Mouse (Mus musculus) midbrain, embryonic 10.5 days (tissue): ENCODE measurements around the gene Cys1. TPM values are rescaled to one million over a fixed set of nuclear protein-coding genes. Genes with fewer than 3 reads are reported as not detected.

Experiments used
- DNase-seq: peaks from one replicate; pipeline ENCODE4 v3.0.0-alpha.2; 2017; ENCODE audit warnings: low spot score
- H3K27ac ChIP-seq: fragments of 300-500 bp; sonication (generic); replicated peaks from 2 replicates; pipeline ENCODE4 v1.5.1; 2016; ENCODE audit warnings: mild to moderate bottlenecking
- H3K27me3 ChIP-seq: fragments of 300-500 bp; sonication (generic); 2 replicates; pipeline ENCODE4 v1.6.1; 2016; ENCODE audit warnings: low read depth, mild to moderate bottlenecking; ENCODE audit not compliant: poor library complexity, severe bottlenecking
- H3K36me3 ChIP-seq: fragments of 300-500 bp; sonication (generic); 2 replicates; pipeline ENCODE4 v1.6.1; 2016; ENCODE audit warnings: mild to moderate bottlenecking, moderate library complexity
- H3K4me1 ChIP-seq: fragments of 300-500 bp; sonication (generic); 2 replicates; pipeline ENCODE4 v1.6.1; 2016
- H3K4me3 ChIP-seq: fragments of 300-500 bp; sonication (generic); 2 replicates; pipeline ENCODE4 v1.5.1; 2016; ENCODE audit warnings: mild to moderate bottlenecking, moderate library complexity
- H3K9me3 ChIP-seq: fragments of 300-500 bp; sonication (generic); replicated peaks from 2 replicates; pipeline ENCODE4 v1.6.1; 2016; ENCODE audit warnings: mild to moderate bottlenecking
- WGBS: fragments of 180-500 bp; shearing (Covaris S2); methylation state at CpG from one replicate; pipeline ENCODE4 v1.1.7; 2016; 5-methylcytosine and 5-hydroxymethylcytosine counted together
- polyA plus RNA-seq: library from polyadenylated mRNA; unstranded; fragments of >200 nt; fragmentation: Nextera tagmentation; extraction: Ambion mirVana; gene quantifications from 2 replicates; pipeline ENCODE4 v1.2.1, GENCODE M21; 2016

The Cys1 gene
- polyA plus RNA-seq: 0.39 and 0.49 TPM in 2 replicates

- no peak for DNase-seq
- peak within 1 kb of the TSS; percentile 77 for H3K27ac ChIP-seq
- H3K36me3 ChIP-seq: no peaks in the 10 kb centered on the region
- WGBS: under 1% methylated on average over 20 of the region's 20 CpGs
- H3K4me1 ChIP-seq: peaks cover 21% of the 10 kb centered on the region
- H3K9me3 ChIP-seq: no peaks in the 10 kb centered on the region
- H3K27me3 ChIP-seq: peaks cover 77% of the 10 kb centered on the region
- peak within 1 kb of the TSS; percentile 64 for H3K4me3 ChIP-seq
Measured at GRCm38 (mm10) chr12:24681286-24682023, at the start of gene Cys1. TSS of gene Cys1 (minus strand) at chr12:24681813.

GRCm38 (mm10) chr12:24724369-24724768, 42.8 kb upstream of the Cys1 start:
- peak; percentile 34 for DNase-seq
- H3K27me3 ChIP-seq: no peaks in the 10 kb centered on the region
- no peaks in the 10 kb centered on the region for H3K36me3 ChIP-seq
- peaks cover 14% of the 10 kb centered on the region; the same call in 1 of the 2 replicates for H3K9me3 ChIP-seq
- peaks cover 11% of the 10 kb centered on the region for H3K4me1 ChIP-seq
- WGBS: 42% methylated on average over 2 of the region's 2 CpGs
- no peak overlapping the region for H3K4me3 ChIP-seq
- H3K27ac ChIP-seq: peak overlapping the region; percentile 67

- Histone ChIP-seq H3K36me3 (no peaks in the 10 kb centered on the region), H3K4me1 (peaks cover 11% of the 10 kb centered on the region), H3K27ac (peak overlapping the region; percentile 67), H3K9me3 (peaks cover 9% of the 10 kb centered on the region; the same call in 1 of the 2 replicates), H3K4me3 (no peak overlapping the region), H3K27me3 (no peaks in the 10 kb centered on the region)
- no peak for DNase-seq
- 82% methylated on average over 4 of the region's 4 CpGs for WGBS
Measured at GRCm38 (mm10) chr12:24723859-24724258, 42.2 kb upstream of the Cys1 start.

- Histone ChIP-seq H3K4me1 (peaks cover 11% of the 10 kb centered on the region), H3K4me3 (no peak overlapping the region), H3K36me3 (no peaks in the 10 kb centered on the region), H3K9me3 (peaks cover 8% of the 10 kb centered on the region; the same call in 1 of the 2 replicates), H3K27ac (no peak overlapping the region), H3K27me3 (no peaks in the 10 kb centered on the region)
- 59% methylated on average over 2 of the region's 2 CpGs for WGBS
- no peak for DNase-seq
Measured at GRCm38 (mm10) chr12:24723434-24723833, 41.8 kb upstream of the Cys1 start.

DNA sequence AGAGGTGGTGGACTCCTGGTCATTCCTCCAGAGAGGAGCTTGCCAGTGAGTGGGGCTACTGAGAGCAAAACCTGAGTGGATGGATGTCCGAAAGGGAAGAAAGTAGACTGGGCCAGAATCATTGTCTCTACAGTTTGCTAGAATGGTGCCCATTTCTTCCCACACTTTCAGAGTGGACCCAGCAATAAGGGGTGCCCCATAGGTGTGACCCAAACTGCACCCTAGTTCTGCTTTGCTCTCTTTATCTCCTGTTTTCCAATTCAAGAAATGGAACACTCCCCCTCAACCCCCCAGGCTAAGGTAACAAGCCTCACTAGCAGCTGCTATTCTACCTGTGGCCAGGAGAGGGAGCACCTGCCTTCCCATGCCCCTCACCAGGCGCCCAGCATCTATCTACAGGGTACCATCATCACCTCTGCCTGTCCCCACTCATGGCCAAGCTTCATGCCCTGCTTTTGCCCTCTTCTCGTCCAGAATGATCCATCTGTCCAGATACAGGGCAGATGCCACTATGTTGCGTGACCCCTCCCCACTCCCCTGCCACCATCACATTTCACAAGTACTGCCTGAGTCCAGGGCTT, 35.2 kb upstream of the Cys1 start:
- Histone ChIP-seq H3K27ac (no peak overlapping the region), H3K4me3 (no peak overlapping the region), H3K36me3 (peaks cover 36% of the 10 kb centered on the region), H3K4me1 (peaks cover 21% of the 10 kb centered on the region), H3K9me3 (no peaks in the 10 kb centered on the region), H3K27me3 (no peaks in the 10 kb centered on the region)
- WGBS: 51% methylated on average over 4 of the region's 4 CpGs
- peak; percentile 58 for DNase-seq

- Histone ChIP-seq H3K36me3 (peaks cover 51% of the 10 kb centered on the region), H3K27me3 (no peaks in the 10 kb centered on the region), H3K27ac (no peak overlapping the region), H3K4me1 (peaks cover 35% of the 10 kb centered on the region), H3K9me3 (no peaks in the 10 kb centered on the region), H3K4me3 (no peak overlapping the region)
- no peak for DNase-seq
- WGBS: 87% methylated on average over 2 of the region's 2 CpGs
Measured at GRCm38 (mm10) chr12:24715268-24715896, 33.8 kb upstream of the Cys1 start.

- Histone ChIP-seq H3K36me3 (peaks cover 57% of the 10 kb centered on the region), H3K4me3 (no peak overlapping the region), H3K9me3 (no peaks in the 10 kb centered on the region), H3K4me1 (peaks cover 41% of the 10 kb centered on the region), H3K27ac (no peak overlapping the region), H3K27me3 (no peaks in the 10 kb centered on the region)
- DNase-seq: no peak
- WGBS: 74% methylated on average over 5 of the region's 5 CpGs
Measured at GRCm38 (mm10) chr12:24714579-24715255, 33.1 kb upstream of the Cys1 start.

GRCm38 (mm10) chr12:24712396-24712795, 30.8 kb upstream of the Cys1 start:
- no peak overlapping the region for H3K27ac ChIP-seq
- WGBS: 92% methylated on average over 8 of the region's 8 CpGs
- no peak for DNase-seq
- H3K4me3 ChIP-seq: peak overlapping the region; percentile 98
- H3K27me3 ChIP-seq: no peaks in the 10 kb centered on the region
- H3K36me3 ChIP-seq: peaks cover 66% of the 10 kb centered on the region
- peaks cover 48% of the 10 kb centered on the region for H3K4me1 ChIP-seq
- H3K9me3 ChIP-seq: no peaks in the 10 kb centered on the region

DNA sequence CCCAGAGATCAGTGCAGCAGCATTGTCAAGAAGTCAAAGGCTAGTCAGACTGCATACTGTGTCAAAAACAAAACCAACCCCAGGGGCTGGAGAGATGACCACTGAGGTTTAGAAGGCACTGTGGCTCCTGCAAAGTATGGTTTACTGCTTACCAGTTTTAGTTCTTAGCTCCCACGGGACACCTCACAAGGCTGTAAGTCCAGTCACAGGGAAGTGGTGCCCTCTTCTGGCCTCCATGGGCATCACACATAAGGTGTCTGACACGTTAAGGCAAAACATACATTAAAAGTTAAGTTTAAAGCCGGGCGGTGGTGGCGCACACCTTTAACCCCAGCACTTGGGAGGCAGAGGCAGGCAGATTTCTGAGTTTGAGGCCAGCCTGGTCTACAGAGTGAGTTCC, 29.1 kb upstream of the Cys1 start:
- peaks cover 66% of the 10 kb centered on the region for H3K36me3 ChIP-seq
- peaks cover 58% of the 10 kb centered on the region for H3K4me1 ChIP-seq
- no peaks in the 10 kb centered on the region for H3K27me3 ChIP-seq
- peak; percentile 53 for DNase-seq
- WGBS: 76% methylated on average over 5 of the region's 5 CpGs
- H3K27ac ChIP-seq: peak overlapping the region; percentile 53; the same call in 1 of the 2 replicates
- no peaks in the 10 kb centered on the region for H3K9me3 ChIP-seq
- H3K4me3 ChIP-seq: peak overlapping the region; percentile 98

DNA sequence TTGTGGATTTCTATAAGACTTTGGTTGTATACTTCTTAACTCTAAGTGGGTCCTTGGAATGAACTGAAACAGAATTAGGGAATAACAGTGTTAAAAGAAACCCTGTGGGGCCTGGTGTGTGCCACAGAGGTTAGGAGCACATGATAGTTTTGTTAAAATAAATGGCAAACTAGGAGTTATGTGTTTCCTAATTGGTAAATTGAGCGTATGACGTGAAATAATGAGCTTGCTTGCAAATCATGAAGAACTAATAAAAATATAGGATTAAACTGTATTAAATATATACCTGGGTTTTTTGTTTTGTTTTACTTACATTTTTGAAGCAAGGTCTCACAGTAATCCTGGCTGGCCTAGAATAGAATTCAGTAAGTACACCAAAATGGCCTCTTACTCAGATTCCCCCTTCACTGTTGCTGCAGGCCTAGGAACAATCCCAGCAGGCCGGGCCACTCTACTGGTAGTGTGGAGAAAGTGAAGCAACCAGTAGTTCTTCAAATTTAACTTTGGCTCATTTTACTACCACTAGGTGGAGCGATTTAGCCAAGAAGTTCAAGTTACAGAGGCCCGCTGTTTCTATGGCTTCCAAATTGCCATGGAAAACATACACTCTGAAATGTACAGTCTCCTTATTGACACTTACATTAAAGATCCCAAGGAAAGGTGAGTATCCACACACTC, 28.4 kb upstream of the Cys1 start:
- WGBS: 51% methylated on average over 5 of the region's 5 CpGs
- H3K27me3 ChIP-seq: no peaks in the 10 kb centered on the region
- peaks cover 61% of the 10 kb centered on the region for H3K36me3 ChIP-seq
- DNase-seq: peak; percentile 65
- H3K27ac ChIP-seq: peak overlapping the region; percentile 99
- peak overlapping the region; percentile 98 for H3K4me3 ChIP-seq
- no peaks in the 10 kb centered on the region for H3K9me3 ChIP-seq
- peaks cover 58% of the 10 kb centered on the region for H3K4me1 ChIP-seq

- peaks cover 56% of the 10 kb centered on the region for H3K36me3 ChIP-seq
- 39% methylated on average over 6 of the region's 6 CpGs for WGBS
- peaks cover 58% of the 10 kb centered on the region for H3K4me1 ChIP-seq
- peak overlapping the region; percentile 98 for H3K4me3 ChIP-seq
- H3K9me3 ChIP-seq: no peaks in the 10 kb centered on the region
- H3K27ac ChIP-seq: peak overlapping the region; percentile 99
- DNase-seq: peak; percentile 27
- H3K27me3 ChIP-seq: no peaks in the 10 kb centered on the region
Measured at GRCm38 (mm10) chr12:24709409-24709808, 27.8 kb upstream of the Cys1 start.

DNA sequence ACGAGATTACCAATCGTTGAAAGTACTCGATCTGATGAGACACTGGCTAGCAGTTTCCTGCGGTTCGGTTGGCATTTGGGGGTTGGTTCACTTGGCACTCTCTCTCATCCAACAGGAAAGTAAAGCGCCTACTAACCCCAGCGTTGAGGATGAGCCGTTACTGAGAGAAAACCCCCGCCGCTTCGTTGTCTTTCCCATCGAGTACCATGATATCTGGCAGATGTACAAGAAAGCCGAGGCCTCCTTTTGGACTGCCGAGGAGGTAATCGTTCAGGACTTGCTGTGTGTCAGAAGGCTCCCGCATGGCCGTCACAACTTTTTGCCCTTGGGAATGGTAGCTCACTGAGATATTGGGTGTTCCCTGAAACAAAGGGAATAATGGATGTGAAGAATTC, 27.2 kb upstream of the Cys1 start:
- peak overlapping the region; percentile 99 for H3K27ac ChIP-seq
- H3K4me3 ChIP-seq: peak overlapping the region; percentile 98
- H3K27me3 ChIP-seq: no peaks in the 10 kb centered on the region
- H3K36me3 ChIP-seq: peaks cover 50% of the 10 kb centered on the region
- 2% methylated on average over 17 of the region's 17 CpGs for WGBS
- no peaks in the 10 kb centered on the region for H3K9me3 ChIP-seq
- peaks cover 58% of the 10 kb centered on the region for H3K4me1 ChIP-seq
- DNase-seq: no peak
